Mouse (Mus musculus) mesoderm, embryonic 11.5 days (tissue): Measurements from ENCODE around the gene Poc1a.

Experiments
- DNase-seq: peaks from one replicate; pipeline ENCODE4 v3.0.0-alpha.2; 2012; ENCODE audit warnings: low read depth, low spot score

Gene Poc1a

GRCm38 (mm10) chr9:106300949-106301348 lies 20.1 kb downstream of the Poc1a start:
- DNase-seq = no peak

DNA sequence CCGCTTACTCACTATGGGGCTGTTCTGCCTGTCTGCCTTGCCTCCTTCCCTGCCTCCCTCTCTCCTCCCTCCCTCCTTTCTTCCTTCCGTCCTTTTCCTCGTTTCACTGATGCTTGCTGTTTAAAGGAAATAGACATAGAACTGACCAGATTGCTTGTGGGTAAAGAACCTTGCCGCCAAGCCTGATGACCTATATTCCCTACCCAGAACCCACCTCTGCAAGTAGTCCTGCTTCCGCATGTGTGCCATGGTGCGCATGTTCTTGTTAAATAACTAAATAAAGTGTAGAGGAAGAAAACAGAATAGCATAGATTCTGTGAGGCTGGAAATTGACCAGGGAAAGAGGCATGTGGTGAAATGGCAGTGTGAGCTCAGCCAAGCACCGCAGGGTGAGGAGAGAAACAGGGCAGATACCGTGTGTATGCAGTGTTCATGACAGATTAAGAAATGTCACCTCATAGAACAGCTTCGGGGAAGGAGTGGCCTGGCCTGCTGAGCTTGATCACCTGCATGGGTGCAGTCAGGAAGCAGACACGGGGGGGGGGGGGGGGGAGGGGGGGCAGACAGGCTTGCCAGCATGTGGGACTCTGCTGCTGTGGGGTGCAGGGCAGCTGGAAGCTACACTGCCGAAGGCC lies 20.7 kb downstream of the Poc1a start:
- DNase-seq = no peak

- no peak for DNase-seq
Measured at GRCm38 (mm10) chr9:106302446-106303150, 21.7 kb downstream of the Poc1a start.

DNA sequence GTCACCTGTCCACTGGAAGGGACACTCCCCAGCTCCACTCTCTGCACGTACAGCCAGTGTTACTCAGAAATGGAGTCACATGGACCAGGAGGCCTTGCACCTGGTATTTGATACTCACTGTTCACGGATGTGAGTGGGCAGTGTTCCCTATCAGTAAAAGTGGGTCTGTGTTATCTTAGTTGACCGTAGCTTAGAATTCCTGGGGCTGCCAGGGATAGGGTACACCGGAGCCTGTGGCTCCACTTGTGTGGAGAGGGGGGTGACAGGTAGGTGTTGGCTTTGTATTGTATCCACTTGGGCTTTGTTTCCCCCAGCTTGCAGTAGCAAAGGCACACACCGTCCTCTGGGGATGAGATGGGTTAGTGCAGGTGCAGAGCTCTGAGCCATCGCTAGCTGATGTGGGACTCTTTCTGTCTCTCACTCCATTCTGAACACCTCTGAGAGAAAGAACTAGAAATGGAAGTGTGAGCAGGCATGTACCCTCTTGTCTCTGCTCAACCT lies 22.6 kb downstream of the Poc1a start:
- DNase-seq = no peak

DNA sequence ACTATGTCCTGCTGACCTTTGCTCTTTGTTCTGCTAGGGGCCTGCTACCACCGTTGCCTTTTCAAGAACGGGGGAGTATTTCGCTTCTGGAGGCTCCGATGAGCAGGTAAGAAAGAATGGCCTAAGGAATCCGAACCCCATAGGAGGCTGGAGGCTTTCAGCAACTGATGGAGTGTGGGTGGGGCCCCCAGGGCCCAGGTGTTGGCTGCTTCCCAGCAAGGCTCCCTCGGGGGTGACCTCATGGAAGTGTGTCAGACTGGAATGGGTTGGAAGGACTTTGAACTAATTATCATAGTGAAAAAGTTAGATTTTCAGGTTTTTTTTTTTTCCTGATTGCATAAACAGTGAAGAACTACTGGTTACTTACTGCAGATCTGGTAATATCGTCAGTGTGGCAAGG lies 24.4 kb downstream of the Poc1a start:
- no peak for DNase-seq

DNA sequence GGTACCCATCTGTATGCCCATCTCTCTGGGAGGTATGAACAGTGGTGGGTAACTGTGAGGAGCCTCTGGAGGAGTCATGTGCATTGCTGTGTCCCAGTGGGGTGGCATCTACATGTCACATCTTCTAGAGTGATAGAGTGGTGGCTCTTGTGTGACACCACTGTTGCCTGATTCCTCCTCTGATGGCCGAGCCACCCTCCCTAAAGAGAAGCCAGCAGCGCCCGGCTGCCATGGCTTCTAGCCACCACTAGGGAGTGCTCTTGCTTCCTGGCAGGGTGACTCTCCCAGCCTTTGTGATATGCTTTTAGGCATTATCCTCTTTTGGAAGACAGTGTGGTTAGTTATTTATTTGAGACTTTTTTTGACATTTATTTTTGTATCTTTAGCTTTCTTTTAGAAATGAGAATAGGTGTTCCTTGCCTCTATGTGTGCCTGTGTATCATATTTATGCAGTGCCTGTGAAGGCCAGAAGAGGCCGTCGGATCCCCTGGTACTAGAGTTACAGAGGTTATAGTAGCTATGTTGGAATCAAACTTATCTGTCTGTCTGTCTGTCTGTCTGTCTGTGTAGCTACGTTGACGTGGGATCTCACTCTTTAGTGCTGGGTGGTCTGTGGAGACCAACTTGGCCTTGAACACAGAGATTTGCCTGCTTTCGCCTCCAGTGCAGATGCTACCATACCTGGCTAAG lies 25.9 kb downstream of the Poc1a start:
- peak; percentile 69 for DNase-seq

DNA sequence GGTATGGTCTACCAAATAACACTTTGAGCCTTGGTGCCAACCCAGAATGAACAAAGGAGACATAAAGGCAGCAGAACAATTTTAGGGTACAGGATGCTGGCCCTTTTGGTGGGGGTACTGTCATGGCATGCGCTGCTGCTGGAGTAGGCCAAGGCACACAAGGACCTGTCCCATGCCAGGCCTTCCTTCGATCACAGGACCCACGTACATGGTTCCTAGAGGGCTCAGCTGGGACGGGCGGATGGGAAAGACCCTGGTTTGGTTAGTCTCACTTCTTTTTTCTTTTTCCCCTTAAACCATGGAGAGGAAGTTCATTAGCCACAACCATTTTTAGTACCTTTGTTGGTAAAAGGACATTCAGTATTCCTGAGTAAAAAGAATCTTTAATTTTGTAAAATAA lies 27.3 kb downstream of the Poc1a start:
- DNase-seq = no peak

GRCm38 (mm10) chr9:106308555-106308954 lies 27.7 kb downstream of the Poc1a start:
- DNase-seq = no peak

DNA sequence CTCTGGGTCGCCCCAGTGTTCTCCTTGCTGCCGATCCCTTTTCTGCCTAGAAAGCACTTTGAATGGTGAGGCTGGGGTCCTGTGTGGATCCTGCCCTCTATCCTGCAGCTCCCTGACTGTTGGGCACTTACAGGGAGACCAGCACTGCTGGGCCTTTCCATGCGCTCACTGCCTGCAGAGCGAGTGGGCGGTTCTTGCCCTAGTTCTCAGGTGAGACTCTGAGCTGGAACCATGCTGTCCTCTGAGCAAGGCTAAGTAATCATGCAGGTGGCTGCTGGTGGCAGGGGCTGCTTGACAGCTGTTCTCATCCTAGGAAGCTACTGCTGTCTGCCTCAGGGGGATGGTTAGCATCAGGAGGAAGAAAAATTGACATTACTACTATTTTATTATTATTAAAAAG lies 28.1 kb downstream of the Poc1a start:
- DNase-seq = no peak

DNA sequence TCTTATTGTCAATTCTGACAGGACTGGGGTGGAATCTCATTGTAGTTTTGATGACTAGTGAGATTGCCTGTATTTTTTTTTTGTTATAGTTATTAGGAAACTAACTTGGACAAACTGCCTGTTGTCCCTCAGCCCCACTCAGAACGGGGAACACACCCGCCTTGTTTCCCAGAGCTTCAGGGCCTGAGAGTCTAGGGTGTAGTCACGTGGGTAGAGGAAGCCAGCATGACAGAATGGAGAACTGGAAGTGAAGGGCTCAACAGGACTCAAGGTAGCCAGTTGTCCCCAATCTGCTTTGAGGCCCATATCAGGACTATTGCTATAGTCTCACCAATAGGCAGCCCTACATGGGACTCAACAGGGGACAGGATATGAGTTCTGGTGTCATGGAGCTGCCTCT lies 29.0 kb downstream of the Poc1a start:
- DNase-seq = no peak

GRCm38 (mm10) chr9:106311625-106312191 lies 30.8 kb downstream of the Poc1a start:
- no peak for DNase-seq

GRCm38 (mm10) chr9:106312950-106313360 lies 32.1 kb downstream of the Poc1a start:
- no peak for DNase-seq

DNA sequence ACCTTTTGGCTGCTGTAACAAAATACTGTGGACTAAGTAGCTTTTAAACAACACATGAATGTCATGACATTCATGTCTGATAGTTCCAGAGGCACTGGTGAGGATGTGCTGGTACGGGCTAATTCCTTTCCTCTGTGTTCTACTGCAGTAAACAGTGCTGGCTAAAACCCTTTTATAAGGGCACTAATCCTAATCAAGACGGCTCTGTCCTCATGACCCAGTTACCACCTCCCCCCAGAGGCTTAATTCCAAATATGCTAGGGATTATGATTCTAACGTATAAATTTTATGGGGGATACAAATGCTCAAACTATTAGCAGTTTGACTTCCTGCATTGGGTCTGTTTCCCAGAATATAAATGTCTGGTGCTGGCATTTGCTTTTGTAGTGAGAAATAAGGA lies 33.3 kb downstream of the Poc1a start:
- DNase-seq = no peak

- DNase-seq = no peak
Measured at GRCm38 (mm10) chr9:106318074-106318473, 37.2 kb downstream of the Poc1a start.

DNA sequence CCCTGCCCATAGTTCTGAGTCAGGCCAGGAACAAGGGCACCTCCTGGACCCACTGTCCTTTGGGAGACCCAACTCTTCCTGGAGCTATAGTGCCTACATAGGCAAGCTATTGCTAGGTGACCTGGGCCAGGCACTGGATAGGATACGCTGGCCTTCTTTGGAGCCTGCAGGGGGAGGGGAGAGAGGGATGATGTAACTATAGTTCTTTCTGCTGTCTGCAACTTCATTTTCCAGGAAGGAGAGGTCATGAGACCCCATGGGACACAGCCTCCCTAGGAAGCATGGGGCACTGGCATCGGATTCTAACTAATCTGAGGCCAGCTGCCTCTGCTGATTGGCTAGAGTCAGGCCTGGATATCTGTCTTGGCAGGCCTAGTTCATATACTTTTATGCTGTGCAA lies 38.2 kb downstream of the Poc1a start:
- DNase-seq = no peak

DNA sequence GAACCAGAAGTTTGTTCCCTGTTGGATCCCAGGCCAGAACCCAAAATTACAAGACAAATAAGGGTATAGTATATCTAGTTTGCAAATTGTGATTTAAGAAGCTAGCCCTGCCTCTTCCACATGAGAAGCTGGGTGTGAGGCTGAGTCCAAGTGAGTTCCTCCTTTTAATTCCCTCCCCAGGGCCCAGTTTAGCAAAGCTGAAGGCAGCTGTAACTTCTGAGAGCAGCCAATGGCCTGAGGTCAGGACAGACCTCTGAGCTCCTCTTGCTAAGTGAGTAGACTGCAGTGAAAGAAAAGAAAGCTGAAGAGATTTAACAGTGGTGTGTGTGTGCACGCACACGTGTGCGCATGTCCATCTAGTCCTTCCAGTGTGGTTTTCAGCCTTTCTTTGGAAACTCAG lies 41.6 kb downstream of the Poc1a start:
- DNase-seq = no peak

- DNase-seq = no peak
Measured at GRCm38 (mm10) chr9:106326241-106326640, 45.4 kb downstream of the Poc1a start.

GRCm38 (mm10) chr9:106327125-106327809 lies 46.4 kb downstream of the Poc1a start:
- no peak for DNase-seq

- DNase-seq = no peak
Measured at GRCm38 (mm10) chr9:106328068-106328610, 47.3 kb downstream of the Poc1a start.

GRCm38 (mm10) chr9:106328772-106329511 lies 48.1 kb downstream of the Poc1a start:
- no peak for DNase-seq

- DNase-seq = no peak
Measured at GRCm38 (mm10) chr9:106332746-106333145, 51.9 kb downstream of the Poc1a start.
